Mouse (Mus musculus) thymus, adult 2 months (tissue): ENCODE results near the gene Plxna3.

Experiments
- CTCF ChIP-seq: fragments of 200-500 bp; IDR thresholded peaks from 2 replicates; pipeline ENCODE4 v1.5.1; 2012; ENCODE audit warnings: mild to moderate bottlenecking, control low read depth, low read length, moderate library complexity, borderline replicate concordance; ENCODE audit not compliant: control insufficient read depth, poor library complexity, insufficient read depth; ENCODE audit errors: extremely low read depth
- POLR2A ChIP-seq: fragments of 200-500 bp; IDR thresholded peaks from 2 replicates; pipeline ENCODE4 v1.6.1; 2012; ENCODE audit warnings: mild to moderate bottlenecking, low read length, control low read depth, moderate library complexity; ENCODE audit not compliant: control insufficient read depth, poor library complexity, insufficient read depth; ENCODE audit errors: extremely low read depth

DNA sequence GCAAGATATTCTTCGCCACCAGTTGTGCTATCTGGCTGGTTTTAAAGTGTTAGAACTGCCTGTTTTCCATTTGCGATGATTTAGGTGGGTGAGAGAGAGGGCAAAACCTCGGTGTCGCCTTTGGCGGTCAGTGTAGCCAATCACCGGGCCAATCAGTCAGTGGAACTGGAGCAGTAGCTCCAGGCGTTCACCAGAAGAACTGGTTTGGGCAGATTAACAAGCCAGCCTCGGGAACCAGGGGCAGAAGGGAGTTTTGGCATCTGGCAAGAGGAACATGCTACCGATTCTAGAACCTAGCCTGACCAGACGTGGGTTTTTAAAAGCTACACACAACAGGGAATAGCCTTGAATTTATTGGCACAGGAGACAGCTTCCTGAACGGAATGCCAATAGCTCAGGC is 30.3 kb downstream of the Plxna3 start:
- TF ChIP-seq CTCF (no peak), POLR2A (no peak)
